Mouse (Mus musculus): Measurements from ENCODE around the gene Snx20.

- TF ChIP-seq HCFC1 (IDR thresholded peaks at IDR 0.05; ENCODE audit: borderline replicate concordance, insufficient read depth, low read length) (no peak), CHD2 (IDR thresholded peaks at IDR 0.05; ENCODE audit: low read depth, low read length) (no peak), ZC3H11A (IDR thresholded peaks at IDR 0.05; ENCODE audit: borderline replicate concordance, low read depth, low read length) (no peak)
Measured at GRCm38 (mm10) chr8:88618612-88619011, 17.3 kb downstream of the Snx20 start.

All from ES-E14 (cell line).